Mouse (Mus musculus): Measurements from ENCODE around the gene Eloa.

DNA sequence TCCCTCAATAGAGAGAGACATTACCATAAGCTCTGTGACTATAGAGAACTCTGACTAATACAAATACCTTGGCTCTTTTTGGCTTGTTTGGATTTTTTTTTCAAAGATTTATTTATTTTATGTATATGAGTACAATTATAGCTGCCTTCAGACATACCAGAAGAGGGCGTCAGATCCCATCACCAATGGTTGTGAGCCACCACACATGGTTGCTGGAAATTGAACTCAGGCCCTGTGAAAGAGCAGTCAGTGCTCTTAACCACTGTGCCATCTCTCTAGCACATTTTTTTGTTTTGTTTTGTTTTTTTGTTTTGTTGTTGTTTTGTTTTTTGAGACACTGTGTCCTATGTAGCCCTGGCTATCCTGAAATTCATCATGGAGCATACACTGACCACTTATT, 3.8 kb upstream of the Eloa start:
- no peak for TF ChIP-seq CTCF (IDR thresholded peaks at IDR 0.05; ENCODE audit: low read depth, low read length)
- no peak for TF ChIP-seq GATA2 (IDR thresholded peaks at IDR 0.05; ENCODE audit: borderline replicate concordance, low read depth, low read length)
- no peak for TF ChIP-seq GATA1 (IDR thresholded peaks at IDR 0.05; ENCODE audit: borderline replicate concordance, low read length)

Data from G1E (cell line).